Mouse (Mus musculus) embryonic facial prominence, embryonic 15.5 days (tissue): ENCODE data around the gene Plau. TPM values are rescaled to one million over a fixed set of nuclear protein-coding genes. Genes with fewer than 3 reads are reported as not detected.

Experiments
- ATAC-seq: fragments of 200-750 bp; cut with Nextera tagmentation; 2 replicates; pipeline ENCODE4 v1.8.0; 2017; ENCODE audit warnings: low read depth, moderate TSS enrichment; ENCODE audit not compliant: insufficient number of reproducible peaks, low FRiP score, low TSS enrichment
- H3K27ac ChIP-seq: fragments of 300-500 bp; sonication (generic); replicated peaks from 2 replicates; pipeline ENCODE4 v1.5.1; 2015; ENCODE audit warnings: mild to moderate bottlenecking, inconsistent platforms
- H3K27me3 ChIP-seq: fragments of 300-500 bp; sonication (generic); 2 replicates; pipeline ENCODE4 v1.6.1; 2015; ENCODE audit warnings: inconsistent platforms
- H3K36me3 ChIP-seq: fragments of 300-500 bp; sonication (generic); 2 replicates; pipeline ENCODE4 v1.6.1; 2015; ENCODE audit warnings: mild to moderate bottlenecking, inconsistent platforms
- H3K4me1 ChIP-seq: fragments of 300-500 bp; sonication (generic); 2 replicates; pipeline ENCODE4 v1.6.1; 2015; ENCODE audit warnings: inconsistent platforms
- H3K4me2 ChIP-seq: fragments of 300-500 bp; sonication (generic); replicated peaks from 2 replicates; pipeline ENCODE4 v1.6.1; 2015; ENCODE audit warnings: mild to moderate bottlenecking, inconsistent platforms
- H3K4me3 ChIP-seq: fragments of 300-500 bp; sonication (generic); replicated peaks from 2 replicates; pipeline ENCODE4 v1.5.1; 2015; ENCODE audit warnings: mild to moderate bottlenecking, inconsistent platforms
- H3K9ac ChIP-seq: fragments of 300-500 bp; sonication (generic); 2 replicates; pipeline ENCODE4 v1.6.1; 2015; ENCODE audit warnings: inconsistent platforms
- H3K9me3 ChIP-seq: fragments of 300-500 bp; sonication (generic); replicated peaks from 2 replicates; pipeline ENCODE4 v1.6.1; 2016; ENCODE audit warnings: inconsistent platforms
- WGBS: fragments of 180-500 bp; shearing (Covaris S2); methylation state at CpG from one replicate; pipeline ENCODE4 v1.1.7; 2015; 5-methylcytosine and 5-hydroxymethylcytosine counted together
- polyA plus RNA-seq: library from polyadenylated mRNA; unstranded; fragments of >200 nt; fragmentation: Nextera tagmentation; extraction: Ambion mirVana; gene quantifications from 2 replicates; pipeline ENCODE4 v1.2.1, GENCODE M21; 2015

Plau gene
- polyA plus RNA-seq, 1 experiment from 2014 or later: 4.5 TPM

DNA sequence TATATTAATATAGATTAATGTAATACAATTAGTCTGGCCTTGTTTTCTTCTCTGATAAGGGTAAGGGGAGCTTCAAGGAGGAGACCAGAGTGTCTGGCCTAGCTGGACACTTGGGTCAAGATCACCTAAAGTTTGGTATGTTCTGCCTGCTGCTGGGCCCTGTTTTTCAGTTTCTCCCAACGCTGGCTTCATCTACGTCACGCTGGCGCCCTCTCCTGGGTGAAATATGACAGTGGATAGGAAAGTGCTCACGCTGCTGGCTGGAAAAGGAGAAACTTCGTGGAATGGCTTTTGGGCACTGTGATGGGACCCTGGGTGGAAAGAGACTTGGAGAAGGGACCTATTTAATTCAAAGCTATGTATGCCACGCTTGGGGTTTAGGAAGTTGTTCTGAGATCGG lies 36.8 kb downstream of the Plau start:
- ATAC-seq: no peak
- WGBS: under 1% methylated on average over 8 of the region's 8 CpGs

GRCm38 (mm10) chr14:20873931-20874330 lies 37.5 kb downstream of the Plau start:
- Histone ChIP-seq H3K36me3 (no peaks in the 10 kb centered on the region), H3K9ac (no peak overlapping the region), H3K4me3 (no peak overlapping the region), H3K4me1 (no peaks in the 10 kb centered on the region), H3K4me2 (no peak overlapping the region), H3K27ac (no peak overlapping the region), H3K27me3 (no peaks in the 10 kb centered on the region), H3K9me3 (no peaks in the 10 kb centered on the region)
- no peak for ATAC-seq
- 49% methylated on average over 6 of the region's 6 CpGs for WGBS

More for the DNA sequence above, 36.8 kb downstream of the Plau start:
- H3K9me3 ChIP-seq: no peaks in the 10 kb centered on the region
- 0 out of 2 replicates have a peak overlapping the region, but pooled peaks have one; percentile 4 for H3K4me2 ChIP-seq
- no peaks in the 10 kb centered on the region for H3K36me3 ChIP-seq
- H3K27me3 ChIP-seq: no peaks in the 10 kb centered on the region
- H3K27ac ChIP-seq: no peak overlapping the region
- H3K4me3 ChIP-seq: no peak overlapping the region
- H3K9ac ChIP-seq: no peak overlapping the region
- no peaks in the 10 kb centered on the region for H3K4me1 ChIP-seq

- H3K9me3 ChIP-seq: no peaks in the 10 kb centered on the region
- H3K4me3 ChIP-seq: no peak overlapping the region
- no peaks in the 10 kb centered on the region for H3K36me3 ChIP-seq
- no peak overlapping the region; the same call in 1 of the 2 replicates for H3K4me2 ChIP-seq
- no peak overlapping the region for H3K9ac ChIP-seq
- ATAC-seq: no peak
- no peaks in the 10 kb centered on the region for H3K27me3 ChIP-seq
- WGBS: 77% methylated on average over 5 of the region's 5 CpGs
- peak overlapping the region; percentile 65 for H3K27ac ChIP-seq
- H3K4me1 ChIP-seq: peaks cover 18% of the 10 kb centered on the region
Measured at GRCm38 (mm10) chr14:20884691-20885090, 48.2 kb downstream of the Plau start.

- Histone ChIP-seq H3K4me1 (peaks cover 18% of the 10 kb centered on the region), H3K4me2 (no peak overlapping the region; the same call in 1 of the 2 replicates), H3K27ac (peak overlapping the region; percentile 65), H3K9me3 (no peaks in the 10 kb centered on the region), H3K36me3 (no peaks in the 10 kb centered on the region), H3K4me3 (no peak overlapping the region), H3K9ac (no peak overlapping the region), H3K27me3 (no peaks in the 10 kb centered on the region)
- WGBS: 16% methylated on average over 10 of the region's 10 CpGs
- ATAC-seq: peak; percentile 49; the same call in 1 of the 2 replicates
Measured at GRCm38 (mm10) chr14:20885091-20885888, 48.8 kb downstream of the Plau start.

DNA sequence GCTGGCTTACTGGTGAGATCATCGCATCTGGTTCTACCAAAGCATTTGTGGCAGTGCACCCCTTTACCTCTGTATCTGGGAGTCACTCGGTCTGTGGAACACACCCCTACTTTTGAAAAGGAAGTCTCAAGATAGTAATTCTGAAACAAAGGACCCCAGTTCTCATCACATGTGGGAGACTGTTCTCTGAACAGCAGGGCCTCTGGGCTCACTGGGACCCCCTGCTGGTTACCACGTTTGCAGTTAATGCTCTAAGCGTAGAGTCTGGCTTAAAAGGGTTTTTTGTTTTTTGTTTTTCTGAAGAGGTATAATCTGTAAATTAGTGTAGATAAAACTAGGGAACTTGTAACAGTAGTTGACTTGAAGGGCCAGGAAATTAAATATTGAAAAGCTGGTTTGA lies 49.8 kb downstream of the Plau start:
- ATAC-seq: no peak
- Histone ChIP-seq H3K4me3 (no peak overlapping the region), H3K27ac (no peak overlapping the region; the same call in 1 of the 2 replicates), H3K36me3 (no peaks in the 10 kb centered on the region), H3K27me3 (no peaks in the 10 kb centered on the region), H3K4me1 (peaks cover 13% of the 10 kb centered on the region), H3K9ac (no peak overlapping the region), H3K9me3 (no peaks in the 10 kb centered on the region), H3K4me2 (no peak overlapping the region)
- 35% methylated on average over 4 of the region's 4 CpGs for WGBS

GRCm38 (mm10) chr14:20887541-20888085 lies 51.2 kb downstream of the Plau start:
- no peak overlapping the region for H3K27ac ChIP-seq
- H3K36me3 ChIP-seq: no peaks in the 10 kb centered on the region
- no peak overlapping the region for H3K9ac ChIP-seq
- ATAC-seq: no peak
- H3K9me3 ChIP-seq: no peaks in the 10 kb centered on the region
- H3K4me2 ChIP-seq: no peak overlapping the region
- peaks cover 26% of the 10 kb centered on the region for H3K4me1 ChIP-seq
- WGBS: 66% methylated on average over 7 of the region's 7 CpGs
- H3K27me3 ChIP-seq: no peaks in the 10 kb centered on the region
- no peak overlapping the region for H3K4me3 ChIP-seq

- H3K4me3 ChIP-seq: no peak overlapping the region
- H3K4me2 ChIP-seq: 0 out of 2 replicates have a peak overlapping the region, but pooled peaks have one; percentile 12
- peak; percentile 86 for ATAC-seq
- H3K9me3 ChIP-seq: no peaks in the 10 kb centered on the region
- H3K9ac ChIP-seq: no peak overlapping the region
- WGBS: 33% methylated on average over 9 of the region's 9 CpGs
- H3K36me3 ChIP-seq: no peaks in the 10 kb centered on the region
- H3K27ac ChIP-seq: peak overlapping the region; percentile 66
- no peaks in the 10 kb centered on the region for H3K27me3 ChIP-seq
- peaks cover 16% of the 10 kb centered on the region for H3K4me1 ChIP-seq
Measured at GRCm38 (mm10) chr14:20891941-20892402, 55.5 kb downstream of the Plau start.

Other genes starting within 250 kb of the Plau start
- gene Usp54, start 195.6 kb upstream of the Plau start, polyA plus RNA-seq: 5.6 and 6.6 TPM in 2 replicates
- 7.0 and 9.7 TPM in 2 replicates for gene Myoz1, start 180.1 kb upstream of the Plau start, polyA plus RNA-seq
- 30.1 and 37.7 TPM in 2 replicates for gene Synpo2l, start 168.3 kb upstream of the Plau start, polyA plus RNA-seq
- gene Sec24c, start 162.4 kb upstream of the Plau start, polyA plus RNA-seq: 86.8 and 92.5 TPM in 2 replicates
- 32.3 and 34.2 TPM in 2 replicates for gene Fut11, start 141.7 kb upstream of the Plau start, polyA plus RNA-seq
- 166 and 171 TPM in 2 replicates for gene Chchd1, start 133.7 kb upstream of the Plau start, polyA plus RNA-seq
- 38.6 and 40.1 TPM in 2 replicates for gene Zswim8, start 129.1 kb upstream of the Plau start, polyA plus RNA-seq
- 35.1 and 38.8 TPM in 2 replicates for gene Ndst2, start 102.1 kb upstream of the Plau start, polyA plus RNA-seq
- gene Camk2g, start 42.6 kb upstream of the Plau start, polyA plus RNA-seq: 54.3 and 56.3 TPM in 2 replicates
- gene Vcl, start 92.7 kb downstream of the Plau start, polyA plus RNA-seq: 49.6 and 51.7 TPM in 2 replicates
- gene Ap3m1, start 215.8 kb downstream of the Plau start, polyA plus RNA-seq: 63.5 and 68.1 TPM in 2 replicates
- 138 and 139 TPM in 2 replicates for gene Adk, start 215.9 kb downstream of the Plau start, polyA plus RNA-seq